Mouse (Mus musculus) thymus, adult 18-20 months (tissue): ENCODE results near the gene Lrrfip1.

Experiments
- DNase-seq, 2 experiments: peaks; one replicate each; pipeline ENCODE4 v3.0.0; 2022; ENCODE audit warnings: mixed read lengths in 2 of 2

The Lrrfip1 gene

GRCm38 (mm10) chr1:91059792-91060604, 61.5 kb downstream of the Lrrfip1 start:
- no peak for DNase-seq

GRCm38 (mm10) chr1:91061105-91061504, 62.6 kb downstream of the Lrrfip1 start:
- no peak for DNase-seq

GRCm38 (mm10) chr1:91062363-91062762, 63.8 kb downstream of the Lrrfip1 start:
- peak; percentile 39 to 61 for DNase-seq

GRCm38 (mm10) chr1:91064053-91064452, 65.5 kb downstream of the Lrrfip1 start:
- no peak for DNase-seq

GRCm38 (mm10) chr1:91064903-91065525, 66.5 kb downstream of the Lrrfip1 start:
- peak in 1 of 2 experiments; percentile 39 for DNase-seq

- no peak for DNase-seq
Observed at GRCm38 (mm10) chr1:91066061-91066460, 67.5 kb downstream of the Lrrfip1 start.

GRCm38 (mm10) chr1:91066599-91066998, 68.1 kb downstream of the Lrrfip1 start:
- no peak for DNase-seq

GRCm38 (mm10) chr1:91067716-91068115, 69.2 kb downstream of the Lrrfip1 start:
- DNase-seq: no peak

- no peak for DNase-seq
Observed at GRCm38 (mm10) chr1:91069575-91069974, 71.0 kb downstream of the Lrrfip1 start.

GRCm38 (mm10) chr1:91070547-91070946, 72.0 kb downstream of the Lrrfip1 start:
- DNase-seq: no peak

- DNase-seq: no peak
Observed at GRCm38 (mm10) chr1:91071671-91072290, 73.2 kb downstream of the Lrrfip1 start.

GRCm38 (mm10) chr1:91076946-91077345, 78.4 kb downstream of the Lrrfip1 start:
- no peak for DNase-seq

- DNase-seq: no peak
Observed at GRCm38 (mm10) chr1:91077456-91077855, 78.9 kb downstream of the Lrrfip1 start.

GRCm38 (mm10) chr1:91077980-91078379, 79.4 kb downstream of the Lrrfip1 start:
- no peak for DNase-seq

GRCm38 (mm10) chr1:91079740-91080422, 81.3 kb downstream of the Lrrfip1 start:
- no peak for DNase-seq

- DNase-seq: peak in 1 of 2 experiments; percentile 48
Observed at GRCm38 (mm10) chr1:91080423-91080749, 81.8 kb downstream of the Lrrfip1 start.

GRCm38 (mm10) chr1:91084374-91084773, 85.8 kb downstream of the Lrrfip1 start:
- no peak for DNase-seq

- DNase-seq: no peak
Observed at GRCm38 (mm10) chr1:91085009-91085408, 86.5 kb downstream of the Lrrfip1 start.

GRCm38 (mm10) chr1:91085686-91086085, 87.1 kb downstream of the Lrrfip1 start:
- DNase-seq: no peak

- DNase-seq: no peak
Observed at GRCm38 (mm10) chr1:91086325-91086724, 87.8 kb downstream of the Lrrfip1 start.

- DNase-seq: no peak
Observed at GRCm38 (mm10) chr1:91086748-91087147, 88.2 kb downstream of the Lrrfip1 start.

- no peak for DNase-seq
Observed at GRCm38 (mm10) chr1:91088027-91088426, 89.5 kb downstream of the Lrrfip1 start.

GRCm38 (mm10) chr1:91088941-91089340, 90.4 kb downstream of the Lrrfip1 start:
- no peak for DNase-seq
